Mouse (Mus musculus): ENCODE data around the gene Ttc23.

GRCm38 (mm10) chr7:67722163-67722562 lies 75.0 kb downstream of the Ttc23 start:
- no peak for TF ChIP-seq CTCF (conservative IDR thresholded peaks at IDR 0.05; ENCODE audit: low read length)
- no peak for TF ChIP-seq NANOG (IDR thresholded peaks at IDR 0.05; ENCODE audit: borderline replicate concordance, low read length)
